Mouse (Mus musculus): Measurements from ENCODE around the gene Tox4. TPM values are rescaled to one million over a fixed set of nuclear protein-coding genes. Genes with fewer than 3 reads are reported as not detected.
A peak's percentile ranks its signal among the peaks of the same experiment; 100 is the strongest.

Gene Tox4
- polyA plus RNA-seq (2014; fragmentation: Nextera tagmentation; extraction: Ambion mirVana): 36.9 and 38.5 TPM in 2 replicates

- WGBS: 1% methylated on average over 50 of the region's 66 CpGs
- Histone ChIP-seq H3K4me2 (ENCODE audit: low read depth, low read length) (peak within 1 kb of the TSS; percentile 73), H3K9ac (ENCODE audit: low read depth, low read length) (peak within 1 kb of the TSS; percentile 94), H3K4me1 (ENCODE audit: control insufficient read depth, insufficient read depth, low read length) (peaks cover 11% of the 10 kb centered on the region), H3K4me3 (ENCODE audit: low read depth, low read length) (peak within 1 kb of the TSS; percentile 91), H3K9me3 (ENCODE audit: control insufficient read depth, low read length) (no peaks in the 10 kb centered on the region), H3K36me3 (ENCODE audit: control insufficient read depth, insufficient read depth, low read length) (peaks cover 12% of the 10 kb centered on the region), H3K27me3 (replicated peaks; ENCODE audit: control insufficient read depth, insufficient read depth, low read length) (no peaks in the 10 kb centered on the region), H3K27ac (replicated peaks; ENCODE audit: low read depth, low read length) (peak within 1 kb of the TSS; percentile 88)
- DNase-seq (ENCODE audit: low spot score) (peak; percentile 99), ATAC-seq (ENCODE audit: low read depth) (peak; percentile 99)
Measured at GRCm38 (mm10) chr14:52278932-52279746, at the start of gene Tox4, which contains the start of gene Rab2b. TSS of gene Tox4 (plus strand) at chr14:52279146. TSS of gene Rab2b (minus strand) at chr14:52279545.

GRCm38 (mm10) chr14:52232249-52232648 is 46.7 kb upstream of the Tox4 start:
- no peaks in the 10 kb centered on the region for H3K9me3 ChIP-seq (ENCODE audit: control insufficient read depth, low read length)
- no peak overlapping the region for H3K4me2 ChIP-seq (ENCODE audit: low read depth, low read length)
- H3K27me3 ChIP-seq (replicated peaks; ENCODE audit: control insufficient read depth, insufficient read depth, low read length): no peaks in the 10 kb centered on the region
- WGBS: 82% methylated on average over 6 of the region's 6 CpGs
- DNase-seq (ENCODE audit: low spot score) (no peak), ATAC-seq (ENCODE audit: low read depth) (no peak)
- no peak overlapping the region for H3K9ac ChIP-seq (ENCODE audit: low read depth, low read length)
- no peaks in the 10 kb centered on the region for H3K4me1 ChIP-seq (ENCODE audit: control insufficient read depth, insufficient read depth, low read length)
- peaks cover 97% of the 10 kb centered on the region for H3K36me3 ChIP-seq (ENCODE audit: control insufficient read depth, insufficient read depth, low read length)
- H3K4me3 ChIP-seq (ENCODE audit: low read depth, low read length): no peak overlapping the region
- H3K27ac ChIP-seq (replicated peaks; ENCODE audit: low read depth, low read length): no peak overlapping the region

- H3K4me2 ChIP-seq (ENCODE audit: low read depth, low read length): no peak overlapping the region
- no peaks in the 10 kb centered on the region for H3K4me1 ChIP-seq (ENCODE audit: control insufficient read depth, insufficient read depth, low read length)
- peaks cover 73% of the 10 kb centered on the region for H3K36me3 ChIP-seq (ENCODE audit: control insufficient read depth, insufficient read depth, low read length)
- no peak overlapping the region for H3K4me3 ChIP-seq (ENCODE audit: low read depth, low read length)
- H3K27me3 ChIP-seq (replicated peaks; ENCODE audit: control insufficient read depth, insufficient read depth, low read length): no peaks in the 10 kb centered on the region
- no peak overlapping the region for H3K27ac ChIP-seq (replicated peaks; ENCODE audit: low read depth, low read length)
- no peak for DNase-seq (ENCODE audit: low spot score)
- no peak overlapping the region for H3K9ac ChIP-seq (ENCODE audit: low read depth, low read length)
- WGBS: 87% methylated on average over 7 of the region's 7 CpGs
- no peaks in the 10 kb centered on the region for H3K9me3 ChIP-seq (ENCODE audit: control insufficient read depth, low read length)
- ATAC-seq (ENCODE audit: low read depth): no peak
Measured at GRCm38 (mm10) chr14:52235165-52235564, 43.8 kb upstream of the Tox4 start.

GRCm38 (mm10) chr14:52236216-52236615 is 42.7 kb upstream of the Tox4 start:
- DNase-seq (ENCODE audit: low spot score) (no peak), ATAC-seq (ENCODE audit: low read depth) (no peak)
- Histone ChIP-seq H3K9me3 (ENCODE audit: control insufficient read depth, low read length) (no peaks in the 10 kb centered on the region), H3K4me1 (ENCODE audit: control insufficient read depth, insufficient read depth, low read length) (no peaks in the 10 kb centered on the region), H3K36me3 (ENCODE audit: control insufficient read depth, insufficient read depth, low read length) (peaks cover 68% of the 10 kb centered on the region), H3K27ac (replicated peaks; ENCODE audit: low read depth, low read length) (no peak overlapping the region), H3K4me3 (ENCODE audit: low read depth, low read length) (no peak overlapping the region), H3K4me2 (ENCODE audit: low read depth, low read length) (no peak overlapping the region), H3K9ac (ENCODE audit: low read depth, low read length) (no peak overlapping the region), H3K27me3 (replicated peaks; ENCODE audit: control insufficient read depth, insufficient read depth, low read length) (no peaks in the 10 kb centered on the region)
- 100% methylated on average over 1 of the region's 1 CpGs for WGBS

- Histone ChIP-seq H3K9ac (ENCODE audit: low read depth, low read length) (peak overlapping the region; percentile 82), H3K27me3 (replicated peaks; ENCODE audit: control insufficient read depth, insufficient read depth, low read length) (no peaks in the 10 kb centered on the region), H3K9me3 (ENCODE audit: control insufficient read depth, low read length) (no peaks in the 10 kb centered on the region), H3K4me1 (ENCODE audit: control insufficient read depth, insufficient read depth, low read length) (peaks cover 3% of the 10 kb centered on the region; the same call in 1 of the 2 replicates), H3K4me3 (ENCODE audit: low read depth, low read length) (peak overlapping the region; percentile 78), H3K36me3 (ENCODE audit: control insufficient read depth, insufficient read depth, low read length) (peaks cover 8% of the 10 kb centered on the region; the same call in 1 of the 2 replicates), H3K4me2 (ENCODE audit: low read depth, low read length) (peak overlapping the region; percentile 87), H3K27ac (replicated peaks; ENCODE audit: low read depth, low read length) (peak overlapping the region; percentile 82)
- DNase-seq (ENCODE audit: low spot score): peak; percentile 99
- ATAC-seq (ENCODE audit: low read depth): peak; percentile 100
- WGBS: under 1% methylated on average over 32 of the region's 32 CpGs
Measured at GRCm38 (mm10) chr14:52244041-52244689, 34.8 kb upstream of the Tox4 start.

GRCm38 (mm10) chr14:52244690-52245042 is 34.3 kb upstream of the Tox4 start:
- Histone ChIP-seq H3K4me3 (ENCODE audit: low read depth, low read length) (peak overlapping the region; percentile 78), H3K36me3 (ENCODE audit: control insufficient read depth, insufficient read depth, low read length) (peaks cover 8% of the 10 kb centered on the region; the same call in 1 of the 2 replicates), H3K9me3 (ENCODE audit: control insufficient read depth, low read length) (no peaks in the 10 kb centered on the region), H3K4me2 (ENCODE audit: low read depth, low read length) (peak overlapping the region; percentile 87), H3K9ac (ENCODE audit: low read depth, low read length) (peak overlapping the region; percentile 82), H3K4me1 (ENCODE audit: control insufficient read depth, insufficient read depth, low read length) (peaks cover 3% of the 10 kb centered on the region; the same call in 1 of the 2 replicates), H3K27ac (replicated peaks; ENCODE audit: low read depth, low read length) (peak overlapping the region; percentile 82), H3K27me3 (replicated peaks; ENCODE audit: control insufficient read depth, insufficient read depth, low read length) (no peaks in the 10 kb centered on the region)
- DNase-seq (ENCODE audit: low spot score) (no peak), ATAC-seq (ENCODE audit: low read depth) (peak; percentile 77)
- 13% methylated on average over 7 of the region's 7 CpGs for WGBS

GRCm38 (mm10) chr14:52246129-52246528 is 32.8 kb upstream of the Tox4 start:
- no peak overlapping the region for H3K4me3 ChIP-seq (ENCODE audit: low read depth, low read length)
- H3K9ac ChIP-seq (ENCODE audit: low read depth, low read length): no peak overlapping the region
- no peaks in the 10 kb centered on the region for H3K27me3 ChIP-seq (replicated peaks; ENCODE audit: control insufficient read depth, insufficient read depth, low read length)
- no peaks in the 10 kb centered on the region for H3K9me3 ChIP-seq (ENCODE audit: control insufficient read depth, low read length)
- WGBS: 77% methylated on average over 4 of the region's 4 CpGs
- no peak overlapping the region for H3K4me2 ChIP-seq (ENCODE audit: low read depth, low read length)
- no peak overlapping the region for H3K27ac ChIP-seq (replicated peaks; ENCODE audit: low read depth, low read length)
- H3K36me3 ChIP-seq (ENCODE audit: control insufficient read depth, insufficient read depth, low read length): 0 out of 2 replicates have a peak, but pooled peaks cover 4% of the 10 kb centered on the region
- no peak for DNase-seq (ENCODE audit: low spot score)
- peaks cover 3% of the 10 kb centered on the region; the same call in 1 of the 2 replicates for H3K4me1 ChIP-seq (ENCODE audit: control insufficient read depth, insufficient read depth, low read length)
- no peak for ATAC-seq (ENCODE audit: low read depth)

- H3K9me3 ChIP-seq (ENCODE audit: control insufficient read depth, low read length): no peaks in the 10 kb centered on the region
- ATAC-seq (ENCODE audit: low read depth): no peak
- peaks cover 4% of the 10 kb centered on the region; the same call in 1 of the 2 replicates for H3K4me1 ChIP-seq (ENCODE audit: control insufficient read depth, insufficient read depth, low read length)
- peak overlapping the region; percentile 67 for H3K9ac ChIP-seq (ENCODE audit: low read depth, low read length)
- peak overlapping the region; percentile 86 for H3K27ac ChIP-seq (replicated peaks; ENCODE audit: low read depth, low read length)
- peak; percentile 72 for DNase-seq (ENCODE audit: low spot score)
- no peaks in the 10 kb centered on the region for H3K36me3 ChIP-seq (ENCODE audit: control insufficient read depth, insufficient read depth, low read length)
- H3K4me3 ChIP-seq (ENCODE audit: low read depth, low read length): peak overlapping the region; percentile 61
- 6% methylated on average over 18 of the region's 18 CpGs for WGBS
- no peaks in the 10 kb centered on the region for H3K27me3 ChIP-seq (replicated peaks; ENCODE audit: control insufficient read depth, insufficient read depth, low read length)
- peak overlapping the region; percentile 70 for H3K4me2 ChIP-seq (ENCODE audit: low read depth, low read length)
Measured at GRCm38 (mm10) chr14:52256311-52257175, 22.4 kb upstream of the Tox4 start.
